Mouse (Mus musculus) monocyte, adult 5-6 weeks (primary cell): ENCODE results near the gene Zfp622. TPM values are rescaled to one million over a fixed set of nuclear protein-coding genes. Genes with fewer than 3 reads are reported as not detected.

Experiments
- ATAC-seq: fragments of 153-309, 156-312 bp; replicated peaks from 2 replicates; pipeline ENCODE4 v1.8.0; 2017; ENCODE audit warnings: mild to moderate bottlenecking; ENCODE audit not compliant: low TSS enrichment, insufficient number of reproducible peaks, severe bottlenecking, poor library complexity, low FRiP score
- total RNA-seq: library from RNA; stranded (forward); fragments of 200-1000, 200-491, 200-594 nt; gene quantifications from 3 replicates; pipeline ENCODE4 v1.2.3, GENCODE M21; 2017

The Zfp622 gene
- total RNA-seq: 162 to 234 TPM (median 165 TPM) in 3 replicates

DNA sequence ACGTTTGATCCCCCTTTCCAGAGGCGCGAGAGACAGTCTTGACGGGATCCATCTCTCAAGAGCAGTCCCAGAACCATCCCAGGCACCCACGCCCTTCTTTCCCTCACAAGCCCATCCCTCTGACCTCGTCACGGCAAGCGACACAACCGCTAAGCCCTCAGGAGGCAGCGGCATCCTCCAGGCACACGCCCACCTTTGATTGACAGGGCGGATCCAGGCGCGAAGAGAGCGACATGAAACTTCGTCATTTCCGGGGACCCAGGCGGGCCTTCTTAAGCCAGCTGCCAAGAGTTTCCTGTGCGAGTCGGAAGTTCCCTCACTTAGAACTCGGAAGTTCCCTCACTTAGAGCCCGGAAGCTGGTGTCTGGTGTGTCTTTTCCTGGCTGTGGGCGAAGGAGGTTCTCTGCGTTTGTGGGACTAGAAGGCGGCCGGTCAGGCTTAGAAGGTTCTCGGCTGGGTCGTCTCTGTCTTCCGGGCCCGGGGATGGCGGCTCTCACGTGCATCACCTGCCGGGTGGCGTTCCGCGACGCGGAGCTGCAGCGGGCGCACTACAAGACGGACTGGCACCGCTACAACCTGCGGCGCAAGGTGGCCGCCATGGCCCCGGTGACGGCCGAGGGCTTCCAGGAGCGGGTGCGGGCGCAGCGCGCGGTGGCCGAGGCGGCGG lies at the start of gene Zfp622:
Zfp622 (plus strand) TSS at position 300 of the 667 bp plus-strand sequence.
- peak; percentile 98 for ATAC-seq

- ATAC-seq: no peak
Measured at GRCm38 (mm10) chr15:25934411-25934810, 49.8 kb upstream of the Zfp622 start.

DNA sequence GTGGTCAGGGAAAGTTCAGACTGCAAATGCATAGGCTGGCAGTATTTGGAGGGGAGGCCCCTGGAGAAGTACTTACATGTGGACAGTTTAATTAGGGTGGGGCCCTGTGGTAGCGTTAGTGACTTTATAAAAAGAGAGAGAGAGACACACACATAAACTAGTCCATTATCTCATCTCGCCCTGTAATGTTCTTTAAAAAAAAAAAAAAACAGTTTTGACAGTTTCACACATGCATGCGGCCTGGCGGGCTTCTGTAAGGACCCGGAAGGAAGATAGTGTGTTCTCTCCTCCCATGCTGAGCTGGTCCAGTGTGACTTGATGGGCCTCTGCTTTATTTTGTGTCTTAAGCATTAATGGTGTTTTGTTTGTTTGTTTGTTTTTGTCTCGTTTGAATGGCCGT lies 45.7 kb upstream of the Zfp622 start:
- ATAC-seq: no peak

DNA sequence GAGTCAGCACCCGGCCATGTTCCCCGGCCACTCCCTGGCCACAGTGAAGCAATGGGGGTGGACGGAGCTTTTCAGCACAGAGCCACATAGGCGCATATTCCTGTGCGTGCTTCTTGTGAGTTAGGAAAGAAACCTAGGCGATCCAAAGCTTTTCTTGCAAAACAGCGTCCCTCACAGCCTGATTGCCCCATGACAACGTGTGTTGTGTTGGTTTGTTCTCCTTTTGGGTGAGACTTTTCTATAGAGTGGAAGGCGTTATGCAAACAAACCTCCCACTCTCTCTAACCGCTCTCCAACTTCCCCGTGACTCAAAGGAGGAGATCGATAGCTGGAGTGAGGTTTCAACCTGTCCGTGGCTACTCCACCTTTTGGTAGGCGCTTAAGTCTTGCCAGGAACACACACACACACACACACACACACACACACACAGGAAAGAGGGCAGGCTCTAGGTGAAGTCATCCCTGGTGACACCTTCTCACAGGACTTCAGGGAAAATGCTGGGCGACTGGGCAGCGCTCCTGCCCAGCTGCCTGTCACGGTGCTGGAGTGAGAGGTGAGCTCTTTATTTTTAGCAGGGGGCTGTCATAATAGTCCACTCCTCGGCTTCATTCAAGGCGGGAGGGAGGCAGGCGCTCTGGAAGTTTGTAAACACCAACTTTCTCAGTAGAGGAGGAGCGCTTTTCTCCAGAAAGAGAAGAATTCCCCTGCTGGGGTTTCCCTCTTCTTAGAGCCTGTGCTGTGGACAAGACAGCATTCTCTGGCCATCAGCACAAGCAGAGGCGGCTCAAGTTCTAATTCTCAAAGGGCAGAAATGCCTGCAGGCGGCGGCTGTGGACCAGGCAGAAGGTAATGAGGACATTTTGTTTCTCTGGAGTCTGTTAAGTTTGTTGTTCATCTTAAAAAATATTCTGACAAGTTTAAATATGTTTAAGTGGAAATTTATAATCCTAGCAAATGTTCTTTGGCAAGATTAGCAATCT lies 43.5 kb upstream of the Zfp622 start:
- peak; percentile 79 for ATAC-seq

DNA sequence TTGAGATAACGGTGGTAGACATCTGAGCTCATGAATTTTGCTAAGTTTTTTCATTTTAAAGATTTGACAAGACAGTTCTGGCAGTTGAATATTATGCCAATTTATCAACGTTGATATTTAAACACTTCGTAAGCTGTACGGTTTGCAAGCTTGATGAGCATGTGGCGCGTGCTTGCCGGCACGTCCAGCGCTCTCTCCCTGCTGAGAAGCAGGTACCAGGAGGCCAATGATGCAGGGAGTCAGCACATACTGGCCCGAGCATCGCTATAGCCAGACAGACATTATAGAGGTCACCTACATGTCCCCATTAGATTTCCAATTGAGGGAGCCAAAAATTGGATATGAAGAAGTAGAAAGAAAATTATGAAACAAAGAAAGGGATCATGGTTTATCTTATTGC lies 42.7 kb upstream of the Zfp622 start:
- ATAC-seq: no peak

DNA sequence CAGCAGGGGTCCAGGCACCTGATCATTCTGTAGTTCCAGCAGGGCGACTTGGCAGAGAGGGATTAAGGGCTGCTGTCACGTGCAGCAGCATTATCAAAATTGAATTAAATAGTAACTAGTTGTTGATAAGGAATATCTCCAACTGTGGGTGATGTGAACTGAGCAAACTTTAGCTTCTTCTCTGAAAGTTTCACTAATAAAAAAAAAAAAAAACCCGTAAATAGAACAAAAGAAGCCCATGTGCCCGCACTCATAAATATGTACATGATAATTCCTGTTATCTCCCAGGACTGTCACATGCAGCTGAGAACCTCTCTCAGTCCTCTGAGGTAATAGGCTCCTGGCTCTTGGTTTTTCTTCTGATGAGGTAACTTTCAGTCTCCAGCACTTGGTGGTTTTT lies 41.8 kb upstream of the Zfp622 start:
- no peak for ATAC-seq

GRCm38 (mm10) chr15:25943386-25944137 lies 40.6 kb upstream of the Zfp622 start:
- no peak for ATAC-seq

- no peak for ATAC-seq
Measured at GRCm38 (mm10) chr15:25945224-25945623, 38.9 kb upstream of the Zfp622 start.

DNA sequence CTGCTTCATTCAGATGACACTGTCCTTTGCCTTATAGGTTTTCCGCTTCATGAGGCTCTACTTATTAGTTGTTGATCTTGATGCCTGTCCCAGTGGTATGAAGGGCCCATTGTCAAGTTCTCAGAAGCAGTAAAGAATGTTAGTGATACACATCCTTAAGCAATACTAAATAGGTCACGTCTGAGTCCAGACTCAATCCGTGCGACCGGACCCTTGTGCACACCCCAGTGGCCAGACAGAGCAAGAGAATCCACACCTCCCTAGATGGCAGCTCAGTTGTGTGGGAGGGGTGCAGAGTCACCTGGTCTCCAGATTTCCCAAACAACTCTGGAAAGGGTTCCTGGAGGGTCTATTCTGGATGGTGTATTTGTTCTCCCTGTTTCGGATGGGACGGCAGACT lies 37.7 kb upstream of the Zfp622 start:
- no peak for ATAC-seq

GRCm38 (mm10) chr15:25947383-25947782 lies 36.8 kb upstream of the Zfp622 start:
- ATAC-seq: no peak

GRCm38 (mm10) chr15:25948257-25949223 lies 35.6 kb upstream of the Zfp622 start:
- ATAC-seq: no peak

- ATAC-seq: no peak
Measured at GRCm38 (mm10) chr15:25949696-25950095, 34.5 kb upstream of the Zfp622 start.

DNA sequence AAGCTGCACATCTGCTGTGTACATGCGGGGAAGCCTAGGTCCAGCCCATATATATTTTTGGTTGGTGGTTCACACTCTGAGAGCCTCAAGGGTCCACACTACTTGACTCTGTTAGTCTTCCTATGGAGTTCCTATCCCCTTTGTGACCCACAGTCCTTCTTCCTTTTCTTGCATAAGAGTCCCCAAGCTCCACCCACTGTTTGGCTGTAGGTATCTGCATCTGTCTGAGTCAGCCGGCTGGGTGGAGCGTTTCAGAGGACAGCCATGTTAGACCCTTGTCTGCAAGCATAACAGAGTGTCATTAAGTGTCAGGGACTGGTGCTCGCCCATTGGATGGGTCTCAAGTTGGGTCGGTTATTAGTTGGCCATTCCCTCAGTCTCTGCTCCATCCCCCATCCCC lies 33.6 kb upstream of the Zfp622 start:
- no peak for ATAC-seq

- no peak for ATAC-seq
Measured at GRCm38 (mm10) chr15:25951037-25951436, 33.1 kb upstream of the Zfp622 start.

DNA sequence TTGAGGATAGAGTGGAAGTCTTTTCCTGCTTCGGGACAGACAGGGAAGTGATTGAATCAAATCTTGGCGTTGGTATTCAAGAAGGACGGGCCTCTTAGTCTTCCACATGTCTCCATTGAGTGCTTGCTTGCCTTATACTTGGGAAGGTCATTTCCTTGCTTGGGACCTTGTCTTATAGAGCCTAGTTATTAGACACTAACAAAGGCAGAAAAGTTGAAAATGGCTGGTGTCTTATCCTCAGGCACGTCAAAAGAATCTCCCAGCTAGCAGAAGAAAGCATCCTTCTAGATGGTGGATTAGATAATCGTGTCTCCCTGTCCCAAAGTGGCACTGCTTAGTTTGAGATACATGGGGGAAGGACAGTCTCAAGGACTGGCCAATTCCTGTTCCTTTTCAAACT lies 28.2 kb upstream of the Zfp622 start:
- no peak for ATAC-seq

GRCm38 (mm10) chr15:25956422-25957117 lies 27.6 kb upstream of the Zfp622 start:
- ATAC-seq: no peak

DNA sequence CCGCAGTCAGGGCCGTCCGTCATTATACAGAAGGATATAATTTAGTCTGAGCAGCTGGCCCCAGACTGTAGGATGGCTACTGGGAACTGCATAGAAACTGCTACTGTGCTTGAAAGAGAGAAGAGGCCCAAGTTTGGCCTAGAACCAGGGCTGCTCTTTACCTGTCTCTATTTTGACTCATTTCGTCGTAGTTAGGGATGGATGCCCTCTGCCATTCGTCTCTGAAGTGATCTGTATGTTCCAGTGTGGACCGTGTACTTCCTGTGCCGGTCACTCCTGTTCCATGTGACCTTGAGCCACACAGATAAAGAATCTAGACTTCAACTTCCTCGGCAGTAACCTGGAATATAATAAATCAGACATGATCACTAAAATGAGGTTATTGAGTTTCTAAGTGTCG lies 26.5 kb upstream of the Zfp622 start:
- no peak for ATAC-seq

DNA sequence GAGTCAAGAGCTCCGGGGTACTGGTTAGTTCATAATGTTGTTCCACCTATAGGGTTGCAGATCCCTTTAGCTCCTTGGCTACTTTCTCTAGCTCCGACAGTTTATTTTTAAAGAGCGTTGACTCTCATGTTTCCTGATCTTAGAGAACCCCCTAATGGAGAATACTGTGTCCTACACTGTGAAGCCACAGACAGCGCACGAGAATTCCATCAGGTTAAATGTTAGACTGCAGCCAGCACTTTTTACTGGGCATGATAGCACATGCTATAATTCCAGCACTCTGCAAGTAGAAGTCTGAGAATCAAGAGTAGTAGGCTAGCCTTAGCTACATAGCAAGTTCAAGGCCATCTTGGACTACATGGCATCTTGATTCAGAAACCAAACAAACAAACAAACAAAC lies 24.8 kb upstream of the Zfp622 start:
- ATAC-seq: no peak
